In the genomic region with DNA sequence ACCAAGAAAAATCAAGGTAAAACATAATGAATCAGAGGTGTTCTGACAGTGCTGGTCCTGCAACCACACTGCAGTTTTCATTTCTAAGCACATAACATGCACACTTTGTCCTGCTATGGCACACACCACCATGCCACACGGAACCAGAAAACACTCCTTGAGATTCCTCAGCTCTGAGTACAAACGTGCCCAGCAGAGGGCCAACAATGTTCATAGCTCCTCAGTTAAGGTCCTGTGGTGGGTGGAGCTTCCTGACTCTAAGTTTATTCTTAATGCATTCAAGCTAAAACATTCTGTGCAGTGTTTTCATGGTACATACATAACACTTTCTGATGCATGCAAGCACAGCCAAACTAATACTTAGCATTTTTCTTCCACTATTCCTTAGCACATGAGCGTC, we compare ENCODE assay signal across 15 mouse cellular contexts.
A peak's percentile ranks its signal among the peaks of the same experiment; 100 is the strongest.
DNase-seq lines count a peak whose midpoint lies in the region; ATAC-seq and TF ChIP-seq lines count a peak whose summit lies in the region.
"Had no signal": no experiment of that assay in that cellular context is flagged by ENCODE, and none has a peak within 500 bp of the region (broad histone marks: within the 10 kb centered on the region; RNA-seq: fewer than 3 reads in every experiment).

No protein-coding gene starts in this region.

- TF ChIP-seq CTCF in lung, adult 2 months (IDR thresholded peaks at IDR 0.05; ENCODE audit: insufficient read depth, low read length) = peak; percentile 23; the same call in 1 of the 2 replicates

- H3K27me3 ChIP-seq in embryonic facial prominence, embryonic 14.5 days (replicated peaks; ENCODE audit: control insufficient read depth, insufficient read depth, low read length) = no peaks in the 10 kb centered on the region
- H3K27me3 ChIP-seq in embryonic facial prominence, embryonic 10.5 days (replicated peaks; ENCODE audit: low read depth, poor library complexity, severe bottlenecking) = no peaks in the 10 kb centered on the region
- H3K27me3 ChIP-seq in splenic B cell, adult 2 months (ENCODE audit: control insufficient read depth, insufficient read depth, low read length, poor library complexity, severe bottlenecking) = no peaks in the 10 kb centered on the region
- H3K27me3 ChIP-seq: liver, embryonic 13.5 days; midbrain, embryonic 13.5 days; neural tube, embryonic 12.5 days had no signal

- peak; percentile 8 for DNase-seq in embryonic facial prominence, embryonic 14.5 days (ENCODE audit: low spot score)
- no peak for DNase-seq in embryonic facial prominence, embryonic 10.5 days (ENCODE audit: low spot score)
- no peak for DNase-seq in lung, adult 2 months
- no peak for DNase-seq in lung, postnatal 10 days
- peak; percentile 16 for DNase-seq in induced T-regulatory cell, adult 2 months (ENCODE audit: low read depth)
- peak; percentile 50 for DNase-seq in splenic B cell, adult 2 months (ENCODE audit: low read depth, low spot score)
- no peak for DNase-seq in kidney, adult 11 months
- no peak for DNase-seq in embryo, embryonic 9.5 days (ENCODE audit: extremely low spot score)
- DNase-seq: adrenal gland, postnatal 10 days; cerebellum, adult 11 months; kidney, adult 8-10 months; liver, embryonic 13.5 days had no signal

- H3K27ac ChIP-seq in embryonic facial prominence, embryonic 14.5 days (replicated peaks; ENCODE audit: low read depth, low read length) = no peak overlapping the region
- H3K27ac ChIP-seq in embryonic facial prominence, embryonic 10.5 days (replicated peaks) = no peak overlapping the region
- H3K27ac ChIP-seq: liver, embryonic 13.5 days; midbrain, embryonic 13.5 days; neural tube, embryonic 12.5 days had no signal

- 57% methylated on average over 3 of the region's 3 CpGs for WGBS in embryonic facial prominence, embryonic 14.5 days
- WGBS in embryonic facial prominence, embryonic 10.5 days = 58% methylated on average over 3 of the region's 3 CpGs
- WGBS in lung, adult 2 months = 48% methylated on average over 3 of the region's 3 CpGs

- no peak overlapping the region for H3K9ac ChIP-seq in embryonic facial prominence, embryonic 14.5 days (ENCODE audit: low read depth, low read length)
- H3K9ac ChIP-seq: liver, embryonic 13.5 days; midbrain, embryonic 13.5 days; neural tube, embryonic 12.5 days had no signal

- TF ChIP-seq POLR2A in lung, adult 2 months (IDR thresholded peaks at IDR 0.05; ENCODE audit: borderline replicate concordance, extremely low read depth, low read depth, low read length) = no peak

- no peaks in the 10 kb centered on the region for H3K36me3 ChIP-seq in embryonic facial prominence, embryonic 14.5 days (ENCODE audit: control insufficient read depth, insufficient read depth, low read length)
- H3K36me3 ChIP-seq in embryonic facial prominence, embryonic 10.5 days (replicated peaks) = no peaks in the 10 kb centered on the region
- no peaks in the 10 kb centered on the region for H3K36me3 ChIP-seq in splenic B cell, adult 2 months (ENCODE audit: control insufficient read depth, insufficient read depth, low read length, poor library complexity, severe bottlenecking)
- H3K36me3 ChIP-seq: liver, embryonic 13.5 days; midbrain, embryonic 13.5 days; neural tube, embryonic 12.5 days had no signal

- no peak overlapping the region for H3K4me3 ChIP-seq in embryonic facial prominence, embryonic 14.5 days (ENCODE audit: low read depth, low read length)
- no peak overlapping the region for H3K4me3 ChIP-seq in embryonic facial prominence, embryonic 10.5 days
- H3K4me3 ChIP-seq in lung, adult 2 months (replicated peaks; ENCODE audit: extremely low read depth, low read depth, low read length) = no peak overlapping the region
- H3K4me3 ChIP-seq: erythroblast, embryonic 14.5 days; liver, embryonic 13.5 days; midbrain, embryonic 13.5 days; neural tube, embryonic 12.5 days had no signal

- no peaks in the 10 kb centered on the region for H3K9me3 ChIP-seq in embryonic facial prominence, embryonic 14.5 days (ENCODE audit: control insufficient read depth, low read length)
- no peaks in the 10 kb centered on the region for H3K9me3 ChIP-seq in embryonic facial prominence, embryonic 10.5 days
- H3K9me3 ChIP-seq: liver, embryonic 13.5 days; midbrain, embryonic 13.5 days; neural tube, embryonic 12.5 days had no signal

- no peaks in the 10 kb centered on the region for H3K4me1 ChIP-seq in embryonic facial prominence, embryonic 14.5 days (ENCODE audit: control insufficient read depth, insufficient read depth, low read length)
- no peaks in the 10 kb centered on the region for H3K4me1 ChIP-seq in embryonic facial prominence, embryonic 10.5 days
- peaks cover 6% of the 10 kb centered on the region for H3K4me1 ChIP-seq in lung, adult 2 months (ENCODE audit: control insufficient read depth, insufficient read depth, low read length)
- H3K4me1 ChIP-seq: midbrain, embryonic 13.5 days; neural tube, embryonic 12.5 days had no signal

- no peak for ATAC-seq in embryonic facial prominence, embryonic 14.5 days (ENCODE audit: low read depth)
- ATAC-seq: midbrain, embryonic 13.5 days had no signal

- no peak overlapping the region for H3K4me2 ChIP-seq in embryonic facial prominence, embryonic 14.5 days (ENCODE audit: low read depth, low read length)
- H3K4me2 ChIP-seq: liver, embryonic 13.5 days; midbrain, embryonic 13.5 days; neural tube, embryonic 12.5 days had no signal

Comparison
In these comparisons a context has a peak if more than half of its experiments do, and no peak if none do; other contexts are left out.
1. DNase-seq: peak in embryonic facial prominence, embryonic 14.5 days (single experiment), induced T-regulatory cell, adult 2 months (single experiment) and splenic B cell, adult 2 months (single experiment); none in embryonic facial prominence, embryonic 10.5 days (single experiment), lung, adult 2 months (single experiment), lung, postnatal 10 days (single experiment), kidney, adult 11 months (single experiment) and embryo, embryonic 9.5 days (single experiment).